Mouse (Mus musculus): ENCODE results near the gene Stk25. TPM values are rescaled to one million over a fixed set of nuclear protein-coding genes. Genes with fewer than 3 reads are reported as not detected.

The Stk25 gene
- polyA plus RNA-seq, 1 experiment from 2014 or later: 133 TPM

- whole genome bisulfite sequencing: 3% methylated on average over 17 of the region's 17 CpGs
Measured at GRCm38 (mm10) chr1:93668791-93669548, 10.5 kb upstream of the Stk25 start.

DNA sequence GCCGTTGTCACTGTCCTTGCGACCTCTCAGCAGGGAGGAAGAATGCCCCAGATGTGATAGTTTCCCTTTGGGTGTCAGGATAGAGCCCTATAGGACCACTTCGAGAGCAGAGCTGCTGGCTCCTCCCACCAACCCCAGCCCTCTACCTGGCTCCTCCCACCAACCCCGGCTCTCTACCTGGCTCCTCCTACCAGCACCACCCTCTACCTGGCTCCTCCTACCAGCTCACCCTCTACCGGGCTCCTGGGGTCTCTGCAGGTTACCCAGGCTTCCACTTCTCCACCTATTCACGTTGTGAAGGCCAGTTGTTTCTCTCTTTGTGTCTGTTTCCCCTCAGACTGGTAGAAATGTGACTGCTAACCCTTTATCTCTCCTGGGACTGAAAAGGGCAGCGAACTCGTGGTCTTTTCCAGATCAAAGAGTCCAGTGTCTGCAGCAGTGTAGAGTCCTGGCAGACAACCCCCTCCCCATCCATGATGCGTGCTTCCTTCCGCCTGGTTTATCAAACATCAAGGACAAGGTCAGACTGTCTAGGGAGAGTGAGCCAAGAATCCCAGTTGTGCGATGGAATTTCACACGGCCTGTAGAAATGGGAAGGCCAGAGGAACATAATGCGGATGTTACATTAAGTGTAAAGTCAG is 9.4 kb upstream of the Stk25 start:
- WGBS: 10% methylated on average over 13 of the region's 13 CpGs
- H3K4me2 ChIP-seq: peak overlapping the region; percentile 75
- peak; percentile 60; the same call in 1 of the 2 replicates for ATAC-seq (ENCODE audit: insufficient number of reproducible peaks, low FRiP score)
- H3K36me3 ChIP-seq: no peaks in the 10 kb centered on the region
- peaks cover 24% of the 10 kb centered on the region for H3K4me1 ChIP-seq (replicated peaks)
- H3K9me3 ChIP-seq (replicated peaks): no peaks in the 10 kb centered on the region
- no peak overlapping the region; the same call in 1 of the 2 replicates for H3K4me3 ChIP-seq
- no peaks in the 10 kb centered on the region for H3K27me3 ChIP-seq (replicated peaks)
- H3K9ac ChIP-seq: no peak overlapping the region
- peak overlapping the region; percentile 80 for H3K27ac ChIP-seq (ENCODE audit: poor library complexity, severe bottlenecking)

More at GRCm38 (mm10) chr1:93668791-93669548, 10.5 kb upstream of the Stk25 start:
- Histone ChIP-seq H3K9ac (peak overlapping the region; percentile 59; the same call in 1 of the 2 replicates), H3K36me3 (no peaks in the 10 kb centered on the region), H3K27me3 (replicated peaks) (no peaks in the 10 kb centered on the region), H3K4me3 (peak overlapping the region; percentile 51), H3K27ac (ENCODE audit: poor library complexity, severe bottlenecking) (peak overlapping the region; percentile 80), H3K9me3 (replicated peaks) (no peaks in the 10 kb centered on the region), H3K4me2 (peak overlapping the region; percentile 75), H3K4me1 (replicated peaks) (peaks cover 24% of the 10 kb centered on the region)
- ATAC-seq (ENCODE audit: insufficient number of reproducible peaks, low FRiP score): peak; percentile 82

GRCm38 (mm10) chr1:93657025-93657360 is 1.5 kb downstream of the Stk25 start:
- H3K27ac ChIP-seq (ENCODE audit: poor library complexity, severe bottlenecking): no peak overlapping the region
- peaks cover 7% of the 10 kb centered on the region; the same call in 1 of the 2 replicates for H3K4me1 ChIP-seq (replicated peaks)
- no peak overlapping the region for H3K4me3 ChIP-seq
- 74% methylated on average over 5 of the region's 5 CpGs for WGBS
- 0 out of 2 replicates have a peak, but pooled peaks cover under 1% of the 10 kb centered on the region for H3K9me3 ChIP-seq (replicated peaks)
- H3K27me3 ChIP-seq (replicated peaks): no peaks in the 10 kb centered on the region
- H3K4me2 ChIP-seq: no peak overlapping the region
- no peaks in the 10 kb centered on the region for H3K36me3 ChIP-seq
- no peak for ATAC-seq (ENCODE audit: insufficient number of reproducible peaks, low FRiP score)
- H3K9ac ChIP-seq: no peak overlapping the region

GRCm38 (mm10) chr1:93656325-93657024 is 2.0 kb downstream of the Stk25 start:
- no peaks in the 10 kb centered on the region for H3K27me3 ChIP-seq (replicated peaks)
- H3K4me2 ChIP-seq: no peak overlapping the region
- no peak overlapping the region for H3K27ac ChIP-seq (ENCODE audit: poor library complexity, severe bottlenecking)
- WGBS: 72% methylated on average over 7 of the region's 7 CpGs
- no peak for ATAC-seq (ENCODE audit: insufficient number of reproducible peaks, low FRiP score)
- no peaks in the 10 kb centered on the region for H3K36me3 ChIP-seq
- H3K9me3 ChIP-seq (replicated peaks): 0 out of 2 replicates have a peak, but pooled peaks cover 3% of the 10 kb centered on the region
- H3K4me3 ChIP-seq: no peak overlapping the region
- H3K4me1 ChIP-seq (replicated peaks): peaks cover 7% of the 10 kb centered on the region; the same call in 1 of the 2 replicates
- H3K9ac ChIP-seq: no peak overlapping the region

DNA sequence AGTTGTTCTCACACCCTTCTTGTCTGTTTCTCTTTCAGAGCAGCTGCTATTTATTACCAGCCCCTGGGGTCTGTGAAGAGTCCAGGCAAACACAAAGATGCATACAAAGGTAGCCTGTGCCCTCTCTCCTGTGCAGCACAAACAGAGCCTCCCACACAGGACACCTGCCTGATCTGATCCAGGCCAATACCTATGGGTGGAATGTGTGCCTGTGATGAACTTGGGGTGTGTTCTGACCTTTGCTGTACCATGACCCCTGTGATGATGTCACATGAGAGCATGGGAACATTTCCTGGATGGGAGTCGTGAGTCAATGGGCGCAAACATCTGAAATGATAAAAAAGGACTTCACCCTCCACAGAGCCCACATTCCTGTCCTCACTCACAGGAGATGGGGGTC is 3.7 kb downstream of the Stk25 start:
- Histone ChIP-seq H3K36me3 (no peaks in the 10 kb centered on the region), H3K4me1 (replicated peaks) (peaks cover 7% of the 10 kb centered on the region; the same call in 1 of the 2 replicates), H3K9me3 (replicated peaks) (0 out of 2 replicates have a peak, but pooled peaks cover 3% of the 10 kb centered on the region), H3K4me2 (no peak overlapping the region), H3K4me3 (no peak overlapping the region), H3K27ac (ENCODE audit: poor library complexity, severe bottlenecking) (no peak overlapping the region), H3K27me3 (replicated peaks) (no peaks in the 10 kb centered on the region), H3K9ac (no peak overlapping the region)
- 50% methylated on average over 2 of the region's 2 CpGs for WGBS
- no peak for ATAC-seq (ENCODE audit: insufficient number of reproducible peaks, low FRiP score)

- no peak for ATAC-seq (ENCODE audit: insufficient number of reproducible peaks, low FRiP score)
- Histone ChIP-seq H3K4me2 (no peak overlapping the region), H3K27ac (ENCODE audit: poor library complexity, severe bottlenecking) (no peak overlapping the region), H3K4me1 (replicated peaks) (peaks cover 7% of the 10 kb centered on the region; the same call in 1 of the 2 replicates), H3K27me3 (replicated peaks) (no peaks in the 10 kb centered on the region), H3K4me3 (no peak overlapping the region), H3K9ac (no peak overlapping the region), H3K9me3 (replicated peaks) (0 out of 2 replicates have a peak, but pooled peaks cover 3% of the 10 kb centered on the region), H3K36me3 (no peaks in the 10 kb centered on the region)
- WGBS: 35% methylated on average over 2 of the region's 2 CpGs
Measured at GRCm38 (mm10) chr1:93654275-93654674, 4.2 kb downstream of the Stk25 start.

DNA sequence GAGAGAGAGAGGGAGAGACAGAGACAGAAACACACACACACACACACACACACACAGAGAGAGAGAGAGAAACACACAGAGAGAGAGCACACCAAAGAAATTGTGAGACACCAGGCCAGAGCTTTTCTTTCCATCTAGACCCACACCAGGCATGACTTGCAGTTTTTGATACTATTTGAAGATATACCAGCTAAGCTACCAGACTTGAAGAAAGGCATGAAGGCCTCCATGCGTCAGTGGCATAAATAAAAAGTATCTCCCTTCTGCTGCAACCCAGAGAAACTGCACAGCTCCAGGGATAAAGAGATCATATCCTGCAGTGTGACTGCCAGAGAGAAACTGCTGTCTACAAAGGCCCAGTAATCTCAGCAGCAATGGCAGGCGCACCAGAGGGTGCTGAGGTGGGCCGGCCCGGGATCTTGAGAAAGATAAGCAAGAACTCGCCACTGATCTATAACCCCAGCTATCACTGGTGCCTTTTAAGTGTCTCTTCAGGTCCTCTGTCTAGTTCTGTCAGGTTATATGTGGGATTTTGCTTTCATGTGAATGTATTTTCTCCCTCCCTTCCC is 8.8 kb downstream of the Stk25 start:
- 0 out of 2 replicates have a peak, but pooled peaks cover 3% of the 10 kb centered on the region for H3K9me3 ChIP-seq (replicated peaks)
- no peak for ATAC-seq (ENCODE audit: insufficient number of reproducible peaks, low FRiP score)
- no peaks in the 10 kb centered on the region for H3K27me3 ChIP-seq (replicated peaks)
- no peak overlapping the region for H3K9ac ChIP-seq
- H3K4me2 ChIP-seq: no peak overlapping the region
- 0 out of 2 replicates have a peak overlapping the region, but pooled peaks have one; percentile 8 for H3K27ac ChIP-seq (ENCODE audit: poor library complexity, severe bottlenecking)
- H3K36me3 ChIP-seq: no peaks in the 10 kb centered on the region
- no peak overlapping the region for H3K4me3 ChIP-seq
- WGBS: 53% methylated on average over 5 of the region's 5 CpGs
- H3K4me1 ChIP-seq (replicated peaks): peaks cover 2% of the 10 kb centered on the region; the same call in 1 of the 2 replicates

DNA sequence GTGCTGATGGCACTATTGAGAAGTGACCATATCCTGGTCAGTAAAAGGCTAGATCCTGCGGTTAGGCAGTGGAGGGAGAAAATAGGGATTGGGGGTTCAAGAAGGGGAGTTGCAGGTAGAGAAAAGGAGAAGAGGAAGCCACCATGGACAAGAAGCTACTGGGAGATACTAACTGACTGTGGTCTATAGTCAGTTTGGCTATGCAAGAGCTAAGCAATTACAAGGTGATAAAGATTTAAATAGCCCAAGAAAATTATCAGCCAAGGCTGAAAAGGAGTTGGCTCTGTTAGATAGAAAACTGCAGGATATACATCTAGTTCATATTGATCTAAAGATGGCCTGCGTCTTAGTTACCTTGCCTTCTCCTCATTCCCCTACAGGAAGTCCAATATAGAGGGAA is 15.8 kb downstream of the Stk25 start:
- 87% methylated on average over 2 of the region's 2 CpGs for WGBS
- H3K4me3 ChIP-seq: no peak overlapping the region
- no peak for ATAC-seq (ENCODE audit: insufficient number of reproducible peaks, low FRiP score)
- no peaks in the 10 kb centered on the region for H3K4me1 ChIP-seq (replicated peaks)
- no peaks in the 10 kb centered on the region for H3K36me3 ChIP-seq
- no peak overlapping the region for H3K4me2 ChIP-seq
- no peaks in the 10 kb centered on the region for H3K27me3 ChIP-seq (replicated peaks)
- H3K27ac ChIP-seq (ENCODE audit: poor library complexity, severe bottlenecking): no peak overlapping the region
- H3K9ac ChIP-seq: no peak overlapping the region
- H3K9me3 ChIP-seq (replicated peaks): no peaks in the 10 kb centered on the region

- Histone ChIP-seq H3K9ac (no peak overlapping the region), H3K4me1 (replicated peaks) (no peaks in the 10 kb centered on the region), H3K27me3 (replicated peaks) (no peaks in the 10 kb centered on the region), H3K27ac (ENCODE audit: poor library complexity, severe bottlenecking) (no peak overlapping the region), H3K4me3 (no peak overlapping the region), H3K36me3 (no peaks in the 10 kb centered on the region), H3K9me3 (replicated peaks) (no peaks in the 10 kb centered on the region), H3K4me2 (no peak overlapping the region)
- 73% methylated on average over 2 of the region's 2 CpGs for WGBS
- ATAC-seq (ENCODE audit: insufficient number of reproducible peaks, low FRiP score): no peak
Measured at GRCm38 (mm10) chr1:93641978-93642377, 16.5 kb downstream of the Stk25 start.

DNA sequence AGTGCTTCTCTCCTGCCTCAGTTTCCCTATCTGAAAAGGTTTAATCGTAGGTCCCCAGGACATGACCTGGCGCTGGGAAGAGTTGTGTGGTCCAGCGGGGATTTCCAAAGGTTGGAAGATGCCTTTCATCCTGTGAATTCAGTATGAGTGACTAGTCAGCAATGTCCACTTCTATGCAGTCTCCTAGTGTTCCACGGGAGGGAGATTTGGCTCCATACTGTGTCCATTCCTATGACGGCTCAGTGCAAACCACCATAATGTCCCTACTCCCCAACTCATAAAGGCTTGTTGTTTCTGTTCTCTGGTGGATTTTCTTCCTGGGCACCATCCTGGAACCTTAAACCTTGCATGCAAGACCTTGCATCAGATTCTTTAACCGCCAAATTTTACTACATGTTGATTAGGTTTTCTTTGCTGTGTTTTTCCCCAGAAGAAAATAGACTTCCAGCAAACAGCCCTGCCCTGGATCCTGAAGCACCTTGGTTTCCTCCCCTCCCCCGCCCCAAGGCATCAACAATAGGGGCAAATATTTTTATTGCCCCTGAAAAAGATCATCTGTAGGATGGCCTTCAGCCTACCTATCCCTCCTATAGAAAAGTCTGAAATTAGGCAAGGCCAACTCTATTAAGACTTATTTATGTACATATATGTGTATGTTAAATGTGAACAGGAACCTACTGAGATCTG is 22.1 kb downstream of the Stk25 start:
- Histone ChIP-seq H3K4me3 (peak overlapping the region; percentile 87), H3K9ac (peak overlapping the region; percentile 64), H3K36me3 (peaks cover 8% of the 10 kb centered on the region), H3K4me1 (replicated peaks) (peaks cover 22% of the 10 kb centered on the region), H3K9me3 (replicated peaks) (no peaks in the 10 kb centered on the region), H3K27me3 (replicated peaks) (no peaks in the 10 kb centered on the region), H3K27ac (ENCODE audit: poor library complexity, severe bottlenecking) (peak overlapping the region; percentile 67), H3K4me2 (peak overlapping the region; percentile 78)
- 25% methylated on average over 7 of the region's 7 CpGs for WGBS
- peak; percentile 34; the same call in 1 of the 2 replicates for ATAC-seq (ENCODE audit: insufficient number of reproducible peaks, low FRiP score)
